Mouse (Mus musculus): ENCODE measurements around the gene D430041D05Rik. TPM values are rescaled to one million over a fixed set of nuclear protein-coding genes. Genes with fewer than 3 reads are reported as not detected.

The D430041D05Rik gene
- polyA plus RNA-seq, 1 experiment from 2014 or later, result 7.9 TPM

MicroRNA genes within 50 kb of the gene (microRNA counts, 519-probe panel; counts per million panel counts)
- microRNA mmu-miR-1902, result not detected

Small RNA genes within 50 kb of the gene (microRNA-seq; reads per million reads assigned to microRNA genes)
- gene Mir1902, result not detected

Other genes starting within 250 kb of the D430041D05Rik start
- 6.5 and 7.7 TPM in 2 replicates for gene Hipk3, start 83.4 kb upstream of the D430041D05Rik start, polyA plus RNA-seq (2014; fragmentation: Nextera tagmentation; extraction: Ambion mirVana)
- 75.2 and 92.5 TPM in 2 replicates for gene Cstf3, start 179.5 kb upstream of the D430041D05Rik start, polyA plus RNA-seq (2014; fragmentation: Nextera tagmentation; extraction: Ambion mirVana)

Data from forebrain, embryonic 14.5 days (tissue).